Mouse (Mus musculus) right cerebral cortex, postnatal 4 days (tissue): ENCODE results near the gene Btbd8.
A peak's percentile ranks its signal among the peaks of the same experiment; 100 is the strongest.

Experiments used
- DNase-seq: peaks from one replicate; pipeline ENCODE4 v3.0.0-alpha.2; 2022

Btbd8 gene

DNA sequence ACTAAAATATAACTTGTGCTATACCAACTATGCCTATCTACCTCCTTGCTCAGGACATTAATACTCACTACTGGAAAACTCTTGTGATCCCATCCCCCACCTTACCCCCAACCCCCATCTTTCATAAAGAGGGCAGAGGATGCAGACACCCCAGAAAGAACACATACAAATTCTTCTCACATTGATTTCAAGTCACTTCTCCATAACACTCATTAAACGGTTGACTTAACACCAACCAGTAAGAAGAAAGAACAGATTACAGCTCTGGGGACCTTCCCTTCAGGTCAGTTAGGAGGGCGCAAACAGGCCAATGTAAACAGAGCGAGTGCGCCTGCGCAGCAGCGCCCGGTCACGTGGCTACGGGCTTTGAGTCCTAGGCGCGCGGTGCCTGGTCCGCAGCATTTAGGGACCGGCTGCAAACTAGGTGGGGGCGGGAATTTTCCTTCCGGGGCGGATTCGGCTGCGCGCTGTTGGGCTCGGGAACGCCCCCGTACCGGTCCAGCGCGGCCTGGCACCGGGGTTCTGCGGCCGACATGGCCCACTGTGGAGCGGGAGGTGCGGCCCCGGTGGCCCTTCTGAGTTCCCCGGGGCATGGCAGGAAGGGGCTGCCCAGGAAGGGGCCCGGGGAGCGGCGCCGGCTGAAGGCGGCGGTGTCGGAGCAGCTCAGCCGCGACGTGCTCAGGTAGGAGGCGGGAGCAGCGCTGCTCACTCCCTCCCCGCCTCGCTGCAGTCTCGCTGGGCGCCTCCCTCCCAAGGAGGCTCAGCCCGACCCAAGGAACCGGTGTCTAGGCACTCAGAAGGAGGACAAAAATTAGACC, at the start of gene Btbd8:
Btbd8 (plus strand) TSS at position 534 of the 818 bp plus-strand sequence.
- DNase-seq: peak; percentile 97

DNA sequence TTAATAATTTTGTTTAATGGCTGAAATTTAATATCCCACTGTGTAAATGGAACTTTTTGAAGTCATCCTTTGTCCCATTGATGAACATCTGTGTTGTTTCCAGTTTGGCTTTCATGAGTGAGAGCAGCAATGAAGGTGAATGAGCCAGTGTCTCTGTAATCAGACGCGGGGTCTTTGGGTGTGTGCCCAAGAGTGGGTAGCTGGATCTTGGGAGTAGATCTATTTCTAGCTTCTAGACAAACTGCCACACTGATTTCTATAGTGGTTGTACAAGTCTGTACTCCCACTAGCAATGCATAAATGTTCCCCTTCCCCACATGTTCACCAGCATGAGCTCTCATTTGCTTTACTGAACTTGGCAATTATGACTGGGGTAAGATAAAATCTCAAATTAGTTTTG, 48.4 kb upstream of the Btbd8 start:
- DNase-seq: no peak

DNA sequence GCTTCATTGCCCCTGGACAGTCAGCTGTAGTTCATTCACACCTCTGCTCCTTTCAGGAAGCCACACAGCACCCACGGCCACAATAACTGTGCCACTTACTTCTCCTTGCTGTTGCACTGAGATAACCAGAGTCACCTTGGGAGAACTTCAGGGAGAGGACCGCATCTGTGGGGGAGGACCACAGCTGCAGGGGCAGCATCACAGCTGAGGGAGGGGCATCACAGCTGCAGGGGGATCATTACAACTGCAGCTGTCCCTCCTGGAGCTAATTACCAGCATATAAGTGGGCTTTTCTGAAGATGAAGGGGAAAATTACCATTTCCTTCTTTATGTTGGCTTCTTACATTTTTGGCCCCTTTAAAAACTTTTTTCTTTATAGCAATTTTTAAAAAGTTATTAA, 43.4 kb upstream of the Btbd8 start:
- DNase-seq: no peak

- DNase-seq: no peak
These were observed 35.4 kb upstream of the Btbd8 start, which contains the start of gene Ephx4 for GRCm38 (mm10) chr5:107402436-107402835. TSS of gene Ephx4 (plus strand) at chr5:107402736.

DNA sequence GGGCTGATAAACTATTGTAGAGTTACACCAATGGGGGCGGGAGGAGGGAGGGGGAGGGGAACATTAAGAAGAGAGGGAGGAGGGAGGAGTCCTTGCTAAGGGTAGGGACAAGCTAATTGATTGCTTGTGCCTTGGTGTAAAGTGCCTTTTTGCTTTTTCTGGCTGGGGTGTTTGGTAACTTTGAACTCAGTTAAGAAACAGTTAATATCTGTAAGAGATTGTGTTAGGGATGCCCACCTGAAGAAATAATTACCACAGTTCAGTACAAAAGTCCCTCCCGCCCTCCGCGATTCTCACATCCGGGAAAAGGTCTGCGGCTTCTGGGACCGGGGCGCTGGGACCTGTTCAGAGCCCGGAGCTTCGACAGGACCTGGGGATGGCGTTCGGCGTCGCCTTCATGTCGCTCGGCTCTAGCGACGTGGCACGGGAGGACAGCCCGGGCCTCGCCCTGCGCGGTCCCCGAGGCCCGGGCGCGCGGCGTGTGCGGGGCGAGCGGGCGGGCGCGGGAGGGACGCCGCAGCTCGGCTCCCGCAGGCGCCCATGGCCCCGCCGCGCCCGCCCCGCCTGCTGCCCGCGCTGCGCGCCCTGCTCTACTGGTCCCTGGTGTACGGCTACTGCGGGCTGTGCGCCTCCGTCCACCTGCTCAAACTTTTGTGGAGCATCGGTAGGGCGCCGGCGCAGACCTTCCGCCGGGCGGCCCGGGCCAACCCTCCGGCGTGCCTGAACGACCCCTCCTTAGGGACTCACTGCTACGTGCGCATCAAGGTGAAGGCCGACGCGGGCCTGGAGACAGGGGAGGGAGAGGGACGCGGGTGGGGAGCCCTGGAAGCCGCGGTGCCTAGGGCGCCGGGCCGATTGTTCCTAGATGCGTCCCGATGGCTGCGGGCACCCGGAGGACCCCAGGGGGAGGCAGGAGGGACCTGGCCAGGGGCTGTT, 34.5 kb upstream of the Btbd8 start:
- DNase-seq: peak; percentile 29

- no peak for DNase-seq
These were observed 33.7 kb upstream of the Btbd8 start for GRCm38 (mm10) chr5:107403947-107404684.

DNA sequence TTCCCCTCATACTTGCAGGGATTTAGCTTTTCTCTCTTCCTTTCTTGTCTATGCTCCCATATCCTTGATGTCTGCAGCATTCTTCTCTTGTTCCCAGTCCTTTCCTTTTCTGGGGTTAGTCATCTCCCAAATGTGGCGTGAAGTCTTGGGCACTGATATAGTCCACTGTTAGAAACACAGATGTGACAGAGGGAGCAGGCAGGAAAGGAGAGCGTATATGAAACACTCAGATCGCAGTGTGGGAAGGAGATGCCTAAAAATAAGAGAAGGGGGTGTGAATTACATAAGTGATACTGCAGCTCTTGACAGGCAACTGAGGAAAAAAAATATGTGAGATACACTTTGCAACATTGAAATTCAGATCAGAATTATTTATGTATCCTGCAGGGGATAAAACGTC, 32.4 kb upstream of the Btbd8 start:
- no peak for DNase-seq

GRCm38 (mm10) chr5:107410305-107410704, 27.5 kb upstream of the Btbd8 start:
- DNase-seq: no peak

GRCm38 (mm10) chr5:107411326-107411725, 26.5 kb upstream of the Btbd8 start:
- no peak for DNase-seq

DNA sequence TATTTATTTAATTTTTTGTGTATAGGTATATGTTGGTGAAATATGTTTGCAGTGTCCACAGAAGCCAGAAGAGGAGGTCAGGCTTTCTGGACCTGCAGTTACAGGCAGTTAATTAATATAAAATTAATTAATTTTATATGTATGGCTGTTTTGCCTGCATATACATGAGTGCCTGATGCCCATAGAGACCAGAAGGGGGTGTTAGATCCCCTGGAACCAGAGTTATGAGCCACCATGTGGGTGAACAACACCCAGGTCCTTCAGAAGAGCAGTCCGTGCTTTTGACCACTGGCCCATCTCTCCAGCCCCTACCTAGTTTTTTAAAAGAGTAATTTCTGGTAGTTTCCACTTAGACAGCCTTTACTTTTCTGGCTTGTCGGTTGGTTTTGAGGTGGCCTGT, 25.5 kb upstream of the Btbd8 start:
- DNase-seq: no peak

GRCm38 (mm10) chr5:107415098-107415497, 22.7 kb upstream of the Btbd8 start:
- no peak for DNase-seq

DNA sequence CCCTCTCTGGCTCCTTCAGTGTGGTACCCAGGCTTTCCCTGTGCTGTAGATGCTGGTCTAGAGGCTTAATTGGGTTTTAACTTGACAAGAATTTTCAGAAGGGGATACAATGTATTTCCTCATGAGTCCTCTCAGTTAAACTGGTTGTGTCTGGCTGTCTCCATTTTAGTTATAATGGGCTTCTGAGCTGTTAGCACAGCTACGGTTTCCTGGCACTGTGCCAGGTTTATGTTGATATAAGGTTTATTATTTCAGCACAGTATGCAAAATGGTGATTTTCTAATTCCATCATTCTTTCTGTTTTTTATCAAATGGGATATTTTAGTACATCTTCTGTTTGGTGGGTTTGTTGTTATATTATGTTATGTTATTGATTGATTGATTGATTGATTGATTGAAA, 16.1 kb upstream of the Btbd8 start:
- no peak for DNase-seq

GRCm38 (mm10) chr5:107431249-107431648, 6.5 kb upstream of the Btbd8 start, which contains the start of gene Lpcat2b:
TSS of gene Lpcat2b (plus strand) at chr5:107431549.
- no peak for DNase-seq

- DNase-seq: no peak
These were observed 3.8 kb upstream of the Btbd8 start for GRCm38 (mm10) chr5:107434001-107434400.

DNA sequence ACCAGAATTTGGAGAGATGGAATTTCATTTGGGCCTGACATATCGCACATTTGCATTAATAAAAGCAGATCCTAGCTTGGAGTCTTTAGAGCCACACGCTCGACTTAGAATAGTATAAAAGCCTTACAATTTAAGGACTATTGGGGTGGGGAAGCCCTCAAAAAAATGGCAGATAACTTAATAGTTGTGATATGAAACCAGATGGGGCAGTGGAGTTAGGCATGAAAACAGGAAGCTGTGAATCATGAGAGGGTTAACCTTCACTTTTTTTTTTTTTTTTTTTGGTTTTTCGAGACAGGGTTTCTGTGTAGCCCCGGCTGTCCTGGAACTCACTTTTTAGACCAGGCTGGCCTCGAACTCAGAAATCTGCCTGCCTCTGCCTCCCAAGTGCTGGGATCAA, 1.6 kb upstream of the Btbd8 start:
- DNase-seq: no peak

DNA sequence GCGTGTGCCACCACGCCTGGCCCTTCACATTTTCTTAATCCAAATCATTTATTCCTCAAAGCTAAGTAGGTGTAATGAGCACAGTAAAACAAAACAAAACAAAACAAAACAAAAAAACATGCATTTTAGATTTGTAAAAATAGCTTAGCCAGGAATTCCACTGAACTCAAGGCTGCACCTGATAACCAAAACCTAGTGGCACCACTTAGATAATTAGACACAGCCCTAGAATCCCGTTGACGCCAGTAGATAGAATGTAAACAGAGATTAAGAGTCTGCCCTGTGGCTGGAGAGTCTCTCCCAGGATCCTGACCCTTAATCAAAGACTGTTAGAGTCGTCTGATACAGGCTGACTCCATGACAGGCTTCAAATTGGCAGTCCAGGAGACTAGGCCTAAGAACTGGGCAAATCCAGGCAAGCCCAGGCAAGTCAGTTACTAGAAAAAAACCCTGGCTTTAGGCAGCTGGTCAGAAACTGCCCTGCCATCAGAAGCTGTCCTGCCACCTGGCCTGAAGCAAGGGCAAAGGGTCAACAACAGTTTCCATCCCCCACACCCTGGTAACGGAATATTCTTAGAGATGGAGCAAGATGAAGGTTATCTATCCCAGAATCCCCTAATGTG, 1.1 kb upstream of the Btbd8 start:
- no peak for DNase-seq

- no peak for DNase-seq
These were observed 556 bp downstream of the Btbd8 start for GRCm38 (mm10) chr5:107438353-107438752.

DNA sequence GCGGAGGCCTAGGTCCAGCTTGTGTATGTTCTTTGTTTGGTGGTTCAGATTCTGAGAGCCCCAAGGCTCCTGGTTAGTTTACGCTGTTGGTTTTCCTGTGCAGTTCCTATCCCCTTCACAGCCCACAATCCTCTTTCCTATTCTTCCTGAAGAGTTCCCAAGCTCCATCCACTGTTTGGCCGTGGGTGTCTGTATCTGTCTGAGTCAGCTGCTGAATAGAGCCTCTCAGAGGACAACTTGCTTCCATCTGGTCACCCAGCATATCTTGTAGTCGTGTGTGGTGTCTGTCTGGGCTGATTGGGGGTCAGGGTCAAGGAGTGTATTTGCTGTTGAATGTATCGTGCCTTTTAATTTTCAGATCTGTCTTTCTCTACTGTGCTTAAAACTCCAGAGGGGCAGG, 4.1 kb downstream of the Btbd8 start:
- no peak for DNase-seq

GRCm38 (mm10) chr5:107444251-107444650, 6.5 kb downstream of the Btbd8 start:
- no peak for DNase-seq

DNA sequence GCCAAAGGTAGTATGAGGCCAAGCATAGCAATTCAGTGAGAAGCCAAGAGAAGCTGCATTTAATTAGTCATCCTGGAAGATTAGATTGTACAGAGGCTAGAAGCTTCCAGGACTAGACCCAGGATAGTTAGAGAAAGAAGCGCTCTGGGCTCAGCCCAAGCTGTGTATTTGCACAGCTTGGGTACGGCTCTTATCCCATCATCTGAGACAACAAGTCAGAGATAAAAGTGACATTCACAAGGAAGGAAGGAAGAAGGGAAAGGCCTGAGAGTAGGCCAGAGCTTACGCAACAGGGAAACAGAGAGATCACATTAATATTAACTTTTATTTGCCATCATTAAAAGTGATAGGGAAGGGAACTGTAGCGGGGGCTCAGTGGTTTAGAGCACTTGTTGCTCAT, 10.2 kb downstream of the Btbd8 start:
- no peak for DNase-seq

- no peak for DNase-seq
These were observed 11.0 kb downstream of the Btbd8 start for GRCm38 (mm10) chr5:107448784-107449183.

- no peak for DNase-seq
These were observed 11.8 kb downstream of the Btbd8 start for GRCm38 (mm10) chr5:107449620-107450019.

GRCm38 (mm10) chr5:107450299-107450698, 12.5 kb downstream of the Btbd8 start:
- DNase-seq: no peak
